Mouse (Mus musculus): ENCODE measurements at regions not wholly inside any gene's neighbourhood (a gene's known extent, or its start where the extent isn't known, plus 50 kb on each side); places are given as distances from the start of the nearest gene placed in this dataset.

DNA sequence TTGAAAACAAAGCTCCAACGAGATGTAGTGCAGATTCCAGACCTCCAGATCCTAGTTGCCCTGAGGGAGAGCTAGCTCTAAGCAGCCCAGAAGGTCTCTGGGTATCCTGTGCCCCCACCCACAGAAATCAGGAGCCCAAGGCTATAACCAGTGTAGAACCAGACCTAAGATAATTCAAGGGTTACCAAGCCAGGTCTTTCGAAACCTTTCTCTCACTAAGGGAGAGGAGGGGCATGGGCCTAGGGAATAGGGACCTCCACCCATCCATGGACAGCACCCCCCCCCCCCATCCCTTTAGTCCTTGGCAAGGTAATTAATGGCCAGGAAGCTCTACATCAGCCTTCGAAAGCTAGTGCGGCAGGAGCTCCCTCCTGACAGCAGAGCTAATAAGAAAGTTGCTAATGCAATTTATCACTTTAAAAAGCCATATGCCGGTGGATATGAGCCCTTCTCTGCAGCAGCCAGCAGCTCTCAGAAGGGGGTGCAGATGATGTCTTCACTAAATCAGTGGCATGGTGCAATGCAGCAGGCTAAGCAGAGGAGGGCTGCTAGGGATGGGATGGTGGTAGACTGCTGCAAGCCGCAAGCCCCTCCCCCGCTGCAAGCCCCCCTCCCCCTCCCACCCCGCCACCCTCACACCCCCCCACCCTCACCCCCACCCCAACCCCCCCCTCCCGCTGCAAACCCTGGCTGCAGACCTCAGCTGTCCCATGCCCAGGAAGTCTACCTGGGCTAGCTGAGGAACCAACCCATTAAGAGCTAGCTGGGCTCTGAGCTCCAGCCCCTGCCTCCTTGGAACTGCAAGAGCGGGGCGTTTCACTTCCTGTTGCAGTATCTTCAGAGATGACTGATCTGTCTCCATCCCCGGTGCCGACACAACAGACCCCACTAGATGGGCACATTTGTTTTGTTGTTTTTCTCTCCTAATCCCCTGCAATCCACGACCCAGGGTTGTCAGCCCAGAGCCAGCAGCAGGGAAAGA lies 55.9 kb upstream of the Calm2 start:
- Histone ChIP-seq H3K9me3 (replicated peaks; ENCODE audit: insufficient read depth, low read length) (no peaks in the 10 kb centered on the region), H3K79me2 (ENCODE audit: control insufficient read depth, insufficient read depth, low read length, poor library complexity) (no peaks in the 10 kb centered on the region), H3K4me3 (ENCODE audit: control insufficient read depth in 1 of 2, insufficient read depth in 1 of 2, low read depth in 2 of 2, low read length in 2 of 2) (peak overlapping the region; percentile 37 to 48; a peak in 3 of 4 replicates), H3K36me3 (ENCODE audit: control insufficient read depth in 1 of 2, insufficient read depth in 2 of 2, low read length in 2 of 2) (no peaks in the 10 kb centered on the region), H3K27ac (ENCODE audit: control insufficient read depth, low read depth, low read length) (no peak overlapping the region), H3K9ac (ENCODE audit: control insufficient read depth, low read depth, low read length, poor library complexity, severe bottlenecking) (peak overlapping the region; percentile 15; the same call in 1 of the 2 replicates), H3K4me1 (ENCODE audit: control insufficient read depth in 1 of 2, insufficient read depth in 2 of 2, low read length in 2 of 2) (peaks cover 0 to 4% of the 10 kb centered on the region in 2 experiments; a peak in 1 of 4 replicates), H3K27me3 (ENCODE audit: control insufficient read depth in 1 of 2, insufficient read depth in 2 of 2, low read length in 2 of 2) (no peaks in the 10 kb centered on the region; a peak in 1 of 4 replicates)
- peak; percentile 30 for DNase-seq (ENCODE audit: low read depth, low spot score)
- no peak for TF ChIP-seq MAZ (IDR thresholded peaks at IDR 0.05; ENCODE audit: low read depth, low read length)
- no peak for TF ChIP-seq MXI1 (IDR thresholded peaks at IDR 0.05; ENCODE audit: low read depth, low read length)
- no peak for TF ChIP-seq KAT2A (conservative IDR thresholded peaks at IDR 0.05; ENCODE audit: low read depth, low read length)
- no peak for TF ChIP-seq ZC3H11A (IDR thresholded peaks at IDR 0.05; ENCODE audit: low read depth, low read length)
- no peak for TF ChIP-seq ZMIZ1 (IDR thresholded peaks at IDR 0.05; ENCODE audit: low read depth, low read length)
- no peak for TF ChIP-seq NRF1 (IDR thresholded peaks at IDR 0.05; ENCODE audit: insufficient read depth, low read depth, low read length, poor library complexity, severe bottlenecking)
- no peak for TF ChIP-seq TCF12 (IDR thresholded peaks at IDR 0.05; ENCODE audit: low read depth, low read length)
- no peak for TF ChIP-seq GABPA (IDR thresholded peaks at IDR 0.05; ENCODE audit: low read depth, low read length)
- no peak for TF ChIP-seq SMC3 (IDR thresholded peaks at IDR 0.05; ENCODE audit: low read depth, low read length)
- no peak for TF ChIP-seq NELFE (IDR thresholded peaks at IDR 0.05; ENCODE audit: low read depth, low read length)
- no peak for TF ChIP-seq UBTF (IDR thresholded peaks at IDR 0.05; ENCODE audit: borderline replicate concordance, insufficient read depth, low read depth, low read length)

DNA sequence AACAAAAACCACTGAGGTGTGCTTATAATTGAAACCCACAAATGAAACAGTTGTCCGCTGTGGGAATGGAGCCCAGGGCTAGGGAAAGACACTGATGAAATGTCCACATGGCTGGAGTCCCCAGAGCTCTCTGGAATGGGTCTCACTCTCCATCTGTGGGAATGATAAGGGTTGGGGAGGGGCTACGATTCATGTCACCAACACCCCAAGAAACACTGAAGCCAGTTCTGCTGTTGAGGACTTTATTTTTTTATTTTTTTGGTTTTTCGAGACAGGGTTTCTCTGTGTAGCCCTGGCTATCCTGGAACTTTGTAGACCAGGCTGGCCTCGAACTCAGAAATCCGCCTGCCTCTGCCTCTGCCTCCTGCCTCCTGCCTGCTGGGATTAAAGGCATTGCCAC lies 56.8 kb upstream of the Calm2 start:
- DNase-seq (ENCODE audit: low read depth, low spot score): no peak

More for the DNA sequence above, 56.8 kb upstream of the Calm2 start:
- peaks cover 0 to 4% of the 10 kb centered on the region in 2 experiments; a peak in 1 of 4 replicates for H3K4me1 ChIP-seq (ENCODE audit: control insufficient read depth in 1 of 2, insufficient read depth in 2 of 2, low read length in 2 of 2)
- no peak overlapping the region for H3K27ac ChIP-seq (ENCODE audit: control insufficient read depth, low read depth, low read length)
- no peaks in the 10 kb centered on the region for H3K27me3 ChIP-seq (ENCODE audit: control insufficient read depth in 1 of 2, insufficient read depth in 2 of 2, low read length in 2 of 2)
- H3K9ac ChIP-seq (ENCODE audit: control insufficient read depth, low read depth, low read length, poor library complexity, severe bottlenecking): no peak overlapping the region
- H3K79me2 ChIP-seq (ENCODE audit: control insufficient read depth, insufficient read depth, low read length, poor library complexity): no peaks in the 10 kb centered on the region
- TF ChIP-seq ZKSCAN1 (IDR thresholded peaks at IDR 0.05; ENCODE audit: low read depth, low read length) (no peak), USF1 (IDR thresholded peaks at IDR 0.05; ENCODE audit: low read depth, low read length) (no peak), POLR2A (IDR thresholded peaks at IDR 0.05; ENCODE audit: control insufficient read depth in 1 of 2, insufficient read depth in 1 of 2, low read depth in 1 of 2, low read length in 2 of 2, poor library complexity in 1 of 2) (no peak), ZC3H11A (IDR thresholded peaks at IDR 0.05; ENCODE audit: low read depth, low read length) (no peak), MEF2A (IDR thresholded peaks at IDR 0.05; ENCODE audit: extremely low read depth, insufficient replicate concordance, low read depth, low read length, poor library complexity, severe bottlenecking) (no peak), POLR2AphosphoS2 (IDR thresholded peaks at IDR 0.05; ENCODE audit: low read length) (no peak), TCF12 (IDR thresholded peaks at IDR 0.05; ENCODE audit: low read depth, low read length) (no peak), EP300 (IDR thresholded peaks at IDR 0.05; ENCODE audit: low read depth in 1 of 2, low read length in 2 of 2) (no peak), MAZ (IDR thresholded peaks at IDR 0.05; ENCODE audit: low read depth, low read length) (no peak), USF2 (IDR thresholded peaks at IDR 0.05; ENCODE audit: borderline replicate concordance in 1 of 2, insufficient read depth in 1 of 2, low read depth in 1 of 2, low read length in 2 of 2) (no peak)
- H3K4me3 ChIP-seq (ENCODE audit: control insufficient read depth in 1 of 2, insufficient read depth in 1 of 2, low read depth in 2 of 2, low read length in 2 of 2): peak overlapping the region; percentile 37 to 48; a peak in 2 of 4 replicates
- H3K9me3 ChIP-seq (replicated peaks; ENCODE audit: insufficient read depth, low read length): no peaks in the 10 kb centered on the region
- H3K36me3 ChIP-seq (ENCODE audit: control insufficient read depth in 1 of 2, insufficient read depth in 2 of 2, low read length in 2 of 2): no peaks in the 10 kb centered on the region

Data from MEL (cell line).